Mouse (Mus musculus) neural tube, embryonic 13.5 days (tissue): ENCODE measurements around the gene Prkg1. TPM values are rescaled to one million over a fixed set of nuclear protein-coding genes. Genes with fewer than 3 reads are reported as not detected.

Experiments used
- ATAC-seq: fragments of 200-750 bp; cut with Nextera tagmentation; 2 replicates; pipeline ENCODE4 v1.8.0; 2017; ENCODE audit warnings: low read depth, mild to moderate bottlenecking, moderate TSS enrichment, moderate library complexity
- H3K27ac ChIP-seq: fragments of 300-500 bp; sonication (generic); replicated peaks from 2 replicates; pipeline ENCODE4 v1.5.1; 2015; ENCODE audit warnings: moderate library complexity, mild to moderate bottlenecking, inconsistent platforms
- H3K27me3 ChIP-seq: fragments of 300-500 bp; sonication (generic); 2 replicates; pipeline ENCODE4 v1.6.1; 2015; ENCODE audit warnings: mild to moderate bottlenecking, inconsistent platforms
- H3K36me3 ChIP-seq: fragments of 300-500 bp; sonication (generic); 2 replicates; pipeline ENCODE4 v1.6.1; 2015; ENCODE audit warnings: mild to moderate bottlenecking, inconsistent platforms
- H3K4me1 ChIP-seq: fragments of 300-500 bp; sonication (generic); replicated peaks from 2 replicates; pipeline ENCODE4 v1.6.1; 2015; ENCODE audit warnings: inconsistent platforms
- H3K4me2 ChIP-seq: fragments of 300-500 bp; sonication (generic); 2 replicates; pipeline ENCODE4 v1.6.1; 2015; ENCODE audit warnings: inconsistent platforms, mild to moderate bottlenecking, moderate library complexity
- H3K4me3 ChIP-seq: fragments of 300-500 bp; sonication (generic); 2 replicates; pipeline ENCODE4 v1.5.1; 2015; ENCODE audit warnings: mild to moderate bottlenecking, inconsistent platforms
- H3K9ac ChIP-seq: fragments of 300-500 bp; sonication (generic); 2 replicates; pipeline ENCODE4 v1.6.1; 2015; ENCODE audit warnings: moderate library complexity, mild to moderate bottlenecking, inconsistent platforms
- H3K9me3 ChIP-seq: fragments of 300-500 bp; sonication (generic); 2 replicates; pipeline ENCODE4 v1.6.1; 2016; ENCODE audit warnings: inconsistent platforms
- WGBS: fragments of 180-500 bp; shearing (Covaris S2); methylation state at CpG from one replicate; pipeline ENCODE4 v1.1.7; 2015; 5-methylcytosine and 5-hydroxymethylcytosine counted together
- polyA plus RNA-seq: library from polyadenylated mRNA; unstranded; fragments of >200 nt; fragmentation: Nextera tagmentation; extraction: Ambion mirVana; gene quantifications from 2 replicates; pipeline ENCODE4 v1.2.1, GENCODE M21; 2015

Gene Prkg1
- polyA plus RNA-seq, 1 experiment from 2014 or later = 9.2 TPM

DNA sequence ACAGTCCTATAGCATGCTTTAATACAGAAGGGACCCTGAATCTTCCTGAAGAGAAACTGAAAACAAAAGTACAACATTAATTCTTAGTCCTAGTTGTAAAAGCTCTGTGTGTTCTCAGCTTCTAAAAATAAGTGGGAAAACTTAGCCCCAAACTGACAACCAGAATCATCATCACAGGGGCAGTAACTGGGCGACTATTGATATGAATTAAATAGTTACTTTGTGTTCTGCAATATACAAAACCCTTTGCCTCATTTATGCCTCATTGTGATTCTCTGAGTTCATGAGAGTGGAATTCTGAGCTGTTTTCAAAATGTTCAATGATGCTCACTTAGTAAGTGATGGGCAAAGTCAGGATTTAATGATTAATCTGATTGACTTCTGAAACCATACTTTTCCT is 170.8 kb downstream of the Prkg1 start:
- H3K4me3 ChIP-seq = no peak overlapping the region
- no peak overlapping the region for H3K27ac ChIP-seq
- 82% methylated on average over 1 of the region's 1 CpGs for WGBS
- no peak overlapping the region for H3K9ac ChIP-seq
- no peaks in the 10 kb centered on the region for H3K9me3 ChIP-seq
- no peaks in the 10 kb centered on the region for H3K27me3 ChIP-seq
- ATAC-seq = no peak
- no peak overlapping the region for H3K4me2 ChIP-seq
- H3K36me3 ChIP-seq = no peaks in the 10 kb centered on the region
- no peaks in the 10 kb centered on the region for H3K4me1 ChIP-seq

DNA sequence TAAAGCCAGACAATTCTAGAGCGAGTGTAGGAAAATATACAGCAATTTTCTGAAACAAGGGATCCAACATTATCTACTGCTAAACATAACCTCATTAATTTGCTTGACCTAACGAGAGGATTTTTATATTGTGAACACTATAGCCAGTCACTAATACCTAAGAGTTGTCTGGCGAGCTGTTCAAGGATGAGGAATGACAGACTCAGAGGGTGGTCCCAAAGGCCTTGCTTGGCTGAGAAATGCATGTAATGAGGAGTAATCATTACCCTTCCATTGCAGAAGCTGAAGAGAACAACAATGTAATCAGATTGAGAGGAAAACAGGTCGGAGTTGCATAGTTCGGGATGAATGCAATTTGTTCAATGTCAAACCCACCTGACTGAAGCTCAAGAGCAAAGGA is 174.1 kb downstream of the Prkg1 start:
- Histone ChIP-seq H3K36me3 (no peaks in the 10 kb centered on the region), H3K27me3 (no peaks in the 10 kb centered on the region), H3K9ac (no peak overlapping the region), H3K4me2 (no peak overlapping the region), H3K27ac (no peak overlapping the region), H3K4me1 (no peaks in the 10 kb centered on the region), H3K9me3 (no peaks in the 10 kb centered on the region), H3K4me3 (no peak overlapping the region)
- ATAC-seq = no peak
- WGBS = 85% methylated on average over 5 of the region's 5 CpGs

DNA sequence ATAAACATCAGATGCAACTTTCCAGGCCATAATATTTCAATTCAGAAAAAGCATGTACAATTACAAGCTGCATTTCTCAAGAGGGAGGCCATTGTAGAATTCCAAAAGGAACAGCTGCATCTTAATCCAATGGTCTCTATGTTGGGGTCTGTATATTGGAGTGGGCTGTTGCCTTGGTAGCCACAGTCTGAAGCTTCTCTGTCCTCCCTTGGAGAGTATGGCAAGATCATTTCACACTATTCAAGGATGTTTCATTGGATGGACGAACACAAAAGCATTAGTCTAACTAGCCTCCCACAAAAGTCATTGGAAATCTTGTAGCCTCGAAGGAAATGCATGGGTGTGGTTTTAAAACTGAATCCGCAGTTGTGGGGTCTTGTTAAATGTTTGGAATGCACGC is 187.7 kb downstream of the Prkg1 start:
- Histone ChIP-seq H3K4me2 (no peak overlapping the region), H3K9ac (no peak overlapping the region), H3K9me3 (no peaks in the 10 kb centered on the region), H3K4me3 (no peak overlapping the region), H3K27me3 (no peaks in the 10 kb centered on the region), H3K36me3 (no peaks in the 10 kb centered on the region), H3K27ac (no peak overlapping the region), H3K4me1 (0 out of 2 replicates have a peak, but pooled peaks cover 3% of the 10 kb centered on the region)
- 53% methylated on average over 4 of the region's 4 CpGs for WGBS
- ATAC-seq = no peak

DNA sequence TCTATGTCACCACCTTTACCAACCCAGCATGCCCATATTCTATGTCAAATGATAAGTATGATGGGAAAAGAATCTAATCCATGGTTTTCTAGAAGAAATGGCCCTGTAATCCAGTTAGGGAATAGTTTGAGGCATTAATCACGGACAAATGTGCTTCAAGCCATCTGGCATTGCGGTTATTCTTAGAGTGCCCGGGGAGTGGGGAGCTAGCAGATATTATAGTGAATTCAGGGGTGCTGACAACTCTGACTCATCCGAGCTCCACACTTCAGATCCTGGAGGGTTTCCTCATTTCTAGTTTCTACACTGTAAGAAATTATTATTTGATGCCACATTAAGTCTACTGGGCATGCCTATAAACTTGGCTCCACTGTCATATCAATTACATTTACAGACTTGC is 200.5 kb downstream of the Prkg1 start:
- 86% methylated on average over 4 of the region's 4 CpGs for WGBS
- no peak overlapping the region for H3K27ac ChIP-seq
- ATAC-seq = no peak
- H3K4me2 ChIP-seq = no peak overlapping the region
- no peak overlapping the region for H3K9ac ChIP-seq
- no peaks in the 10 kb centered on the region for H3K36me3 ChIP-seq
- H3K4me3 ChIP-seq = no peak overlapping the region
- no peaks in the 10 kb centered on the region for H3K9me3 ChIP-seq
- no peaks in the 10 kb centered on the region for H3K4me1 ChIP-seq
- no peaks in the 10 kb centered on the region for H3K27me3 ChIP-seq

- H3K27ac ChIP-seq = no peak overlapping the region
- no peaks in the 10 kb centered on the region for H3K9me3 ChIP-seq
- no peaks in the 10 kb centered on the region for H3K27me3 ChIP-seq
- no peaks in the 10 kb centered on the region for H3K4me1 ChIP-seq
- no peak overlapping the region for H3K4me3 ChIP-seq
- no peak for ATAC-seq
- no peak overlapping the region for H3K4me2 ChIP-seq
- 83% methylated on average over 5 of the region's 5 CpGs for WGBS
- no peak overlapping the region for H3K9ac ChIP-seq
- H3K36me3 ChIP-seq = no peaks in the 10 kb centered on the region
Measured at GRCm38 (mm10) chr19:31546063-31546462, 218.8 kb downstream of the Prkg1 start.

- Histone ChIP-seq H3K9ac (no peak overlapping the region), H3K4me2 (no peak overlapping the region), H3K27me3 (no peaks in the 10 kb centered on the region), H3K4me3 (no peak overlapping the region), H3K36me3 (no peaks in the 10 kb centered on the region), H3K27ac (peak overlapping the region; percentile 38; the same call in 1 of the 2 replicates), H3K4me1 (peaks cover 17% of the 10 kb centered on the region), H3K9me3 (no peaks in the 10 kb centered on the region)
- peak; percentile 61 for ATAC-seq
- 49% methylated on average over 7 of the region's 7 CpGs for WGBS
Measured at GRCm38 (mm10) chr19:31531249-31531740, 233.5 kb downstream of the Prkg1 start.

GRCm38 (mm10) chr19:31530616-31531015 is 234.2 kb downstream of the Prkg1 start:
- Histone ChIP-seq H3K27ac (0 out of 2 replicates have a peak overlapping the region, but pooled peaks have one; percentile 38), H3K36me3 (no peaks in the 10 kb centered on the region), H3K9ac (no peak overlapping the region), H3K4me1 (peaks cover 17% of the 10 kb centered on the region), H3K27me3 (no peaks in the 10 kb centered on the region), H3K4me2 (no peak overlapping the region), H3K9me3 (no peaks in the 10 kb centered on the region), H3K4me3 (no peak overlapping the region)
- 26% methylated on average over 5 of the region's 5 CpGs for WGBS
- ATAC-seq = peak; percentile 53

GRCm38 (mm10) chr19:31529890-31530289 is 234.9 kb downstream of the Prkg1 start:
- Histone ChIP-seq H3K27me3 (no peaks in the 10 kb centered on the region), H3K9ac (no peak overlapping the region), H3K27ac (no peak overlapping the region), H3K4me2 (no peak overlapping the region), H3K36me3 (no peaks in the 10 kb centered on the region), H3K9me3 (no peaks in the 10 kb centered on the region), H3K4me3 (no peak overlapping the region), H3K4me1 (peaks cover 17% of the 10 kb centered on the region)
- WGBS = 72% methylated on average over 4 of the region's 4 CpGs
- no peak for ATAC-seq

DNA sequence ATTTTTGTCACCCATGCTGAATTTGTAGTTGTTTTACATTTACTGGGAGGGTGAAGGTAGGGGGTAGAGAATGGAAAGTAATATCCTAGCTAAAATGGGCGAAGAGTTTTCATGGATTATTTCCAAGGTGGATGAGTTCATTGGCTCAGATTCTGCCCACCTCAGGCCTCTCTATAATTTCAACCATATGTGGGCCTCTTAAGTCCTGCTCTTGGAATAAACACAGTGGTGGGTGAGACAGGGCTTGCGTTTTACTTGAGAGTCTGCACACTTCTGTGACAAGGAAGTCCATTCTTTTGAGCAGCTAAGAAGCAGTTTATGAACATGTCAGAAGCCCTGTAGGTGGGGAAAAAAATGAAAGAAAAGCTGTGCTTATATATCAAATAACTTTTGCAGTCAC is 250.3 kb downstream of the Prkg1 start:
- 78% methylated on average over 2 of the region's 2 CpGs for WGBS

GRCm38 (mm10) chr19:31507831-31508230 is 257.0 kb downstream of the Prkg1 start:
- WGBS = 86% methylated on average over 3 of the region's 3 CpGs

More for the DNA sequence above, 250.3 kb downstream of the Prkg1 start:
- no peaks in the 10 kb centered on the region for H3K4me1 ChIP-seq
- no peak overlapping the region for H3K4me3 ChIP-seq
- H3K9ac ChIP-seq = no peak overlapping the region
- ATAC-seq = no peak
- no peaks in the 10 kb centered on the region for H3K36me3 ChIP-seq
- H3K27ac ChIP-seq = no peak overlapping the region
- H3K4me2 ChIP-seq = no peak overlapping the region
- H3K27me3 ChIP-seq = no peaks in the 10 kb centered on the region
- no peaks in the 10 kb centered on the region for H3K9me3 ChIP-seq

GRCm38 (mm10) chr19:31506296-31506695 is 258.5 kb downstream of the Prkg1 start:
- no peak overlapping the region for H3K4me3 ChIP-seq
- no peak overlapping the region for H3K9ac ChIP-seq
- no peak overlapping the region for H3K4me2 ChIP-seq
- no peaks in the 10 kb centered on the region for H3K9me3 ChIP-seq
- no peaks in the 10 kb centered on the region for H3K36me3 ChIP-seq
- no peaks in the 10 kb centered on the region for H3K27me3 ChIP-seq
- no peak overlapping the region for H3K27ac ChIP-seq
- WGBS = 88% methylated on average over 2 of the region's 2 CpGs
- ATAC-seq = no peak
- no peaks in the 10 kb centered on the region for H3K4me1 ChIP-seq

More at GRCm38 (mm10) chr19:31507831-31508230, 257.0 kb downstream of the Prkg1 start:
- no peaks in the 10 kb centered on the region for H3K36me3 ChIP-seq
- H3K27me3 ChIP-seq = no peaks in the 10 kb centered on the region
- H3K4me2 ChIP-seq = no peak overlapping the region
- no peaks in the 10 kb centered on the region for H3K9me3 ChIP-seq
- ATAC-seq = no peak
- H3K9ac ChIP-seq = no peak overlapping the region
- no peaks in the 10 kb centered on the region for H3K4me1 ChIP-seq
- no peak overlapping the region for H3K4me3 ChIP-seq
- no peak overlapping the region for H3K27ac ChIP-seq

DNA sequence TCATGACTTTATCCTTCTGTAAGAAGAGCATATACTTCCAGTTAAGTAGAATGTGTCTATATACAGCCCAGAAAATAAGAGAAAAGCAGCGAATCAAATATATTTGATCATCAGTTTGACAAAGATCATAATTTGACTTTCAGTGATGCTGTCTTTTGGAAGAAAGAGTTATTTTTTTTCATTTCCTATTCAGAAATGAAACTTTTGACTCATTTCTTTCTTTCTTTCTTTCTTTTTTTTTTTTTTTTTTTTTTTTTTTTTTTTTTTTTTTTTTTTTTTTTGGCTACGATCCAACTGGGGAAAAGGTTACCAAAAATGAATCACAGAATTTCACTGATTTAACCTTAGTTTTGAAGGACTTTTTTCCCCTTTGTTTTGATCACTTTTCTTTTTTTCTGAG is 259.8 kb downstream of the Prkg1 start:
- 98% methylated on average over 2 of the region's 2 CpGs for WGBS
- Histone ChIP-seq H3K4me1 (no peaks in the 10 kb centered on the region), H3K4me3 (no peak overlapping the region), H3K4me2 (no peak overlapping the region), H3K36me3 (no peaks in the 10 kb centered on the region), H3K9me3 (no peaks in the 10 kb centered on the region), H3K27ac (no peak overlapping the region), H3K9ac (no peak overlapping the region), H3K27me3 (no peaks in the 10 kb centered on the region)
- no peak for ATAC-seq

- WGBS = 91% methylated on average over 4 of the region's 4 CpGs
- H3K9ac ChIP-seq = no peak overlapping the region
- H3K4me3 ChIP-seq = no peak overlapping the region
- H3K27ac ChIP-seq = no peak overlapping the region
- no peaks in the 10 kb centered on the region for H3K9me3 ChIP-seq
- no peak overlapping the region for H3K4me2 ChIP-seq
- no peaks in the 10 kb centered on the region for H3K36me3 ChIP-seq
- H3K27me3 ChIP-seq = no peaks in the 10 kb centered on the region
- no peak for ATAC-seq
- H3K4me1 ChIP-seq = no peaks in the 10 kb centered on the region
Measured at GRCm38 (mm10) chr19:31497386-31497785, 267.4 kb downstream of the Prkg1 start.
